Mouse (Mus musculus) natural killer cell, adult 2 months (primary cell): ENCODE results near the gene Vmn2r77.
"Not testable (repeated sequence)": the region's sequence is repeated elsewhere in the genome, so short reads cannot be mapped to it uniquely, and the experiment has no call there.

Source experiments
- DNase-seq, 2 experiments: peaks; one replicate each; pipeline ENCODE4 v3.0.0; 2022; ENCODE audit warnings: low spot score in 2 of 2

The Vmn2r77 gene

GRCm38 (mm10) chr7:86794727-86795126 lies at the start of gene Vmn2r77:
Gene Vmn2r77 (plus strand): TSS chr7:86795027.
- no peak for DNase-seq

- no peak for DNase-seq
Observed at GRCm38 (mm10) chr7:86760751-86761150, 34.1 kb upstream of the Vmn2r77 start.

DNA sequence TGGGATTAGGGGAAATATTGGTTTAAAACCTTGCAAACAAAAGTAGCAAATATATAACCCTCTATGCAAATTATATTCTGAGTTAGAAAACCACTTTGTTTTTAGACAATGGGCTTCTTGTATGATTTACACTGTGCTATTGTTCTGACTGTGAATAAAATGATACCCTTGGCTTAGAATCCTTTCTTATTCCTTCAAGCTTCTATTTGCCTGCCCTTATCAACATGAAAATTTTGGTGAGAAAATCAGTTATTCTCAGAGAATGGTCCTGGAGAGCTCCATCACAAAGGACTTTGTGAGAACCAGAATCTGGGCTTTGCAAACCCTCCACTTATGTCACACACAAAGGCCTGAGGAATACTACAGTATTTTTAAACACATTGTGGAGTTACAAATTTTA lies 30.2 kb upstream of the Vmn2r77 start:
- DNase-seq: no peak

DNA sequence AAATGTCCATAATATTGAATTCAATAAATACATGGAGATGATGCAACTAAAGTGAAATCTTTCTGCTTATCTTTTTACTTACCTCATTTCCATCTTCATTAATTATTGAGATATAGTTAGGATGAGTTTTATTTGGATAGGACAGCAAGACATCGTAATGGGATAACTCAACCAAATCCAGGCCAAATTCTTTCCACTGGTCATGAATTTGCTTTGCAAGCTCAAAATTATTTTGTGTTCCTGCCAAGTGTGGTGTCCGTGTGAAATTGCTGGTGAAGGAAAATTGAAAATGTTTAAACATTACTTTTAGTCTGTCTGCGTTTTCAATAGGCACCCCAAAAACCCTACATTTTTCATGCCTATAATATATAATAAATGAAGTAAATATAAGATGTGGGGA lies 23.2 kb upstream of the Vmn2r77 start:
- no peak for DNase-seq

DNA sequence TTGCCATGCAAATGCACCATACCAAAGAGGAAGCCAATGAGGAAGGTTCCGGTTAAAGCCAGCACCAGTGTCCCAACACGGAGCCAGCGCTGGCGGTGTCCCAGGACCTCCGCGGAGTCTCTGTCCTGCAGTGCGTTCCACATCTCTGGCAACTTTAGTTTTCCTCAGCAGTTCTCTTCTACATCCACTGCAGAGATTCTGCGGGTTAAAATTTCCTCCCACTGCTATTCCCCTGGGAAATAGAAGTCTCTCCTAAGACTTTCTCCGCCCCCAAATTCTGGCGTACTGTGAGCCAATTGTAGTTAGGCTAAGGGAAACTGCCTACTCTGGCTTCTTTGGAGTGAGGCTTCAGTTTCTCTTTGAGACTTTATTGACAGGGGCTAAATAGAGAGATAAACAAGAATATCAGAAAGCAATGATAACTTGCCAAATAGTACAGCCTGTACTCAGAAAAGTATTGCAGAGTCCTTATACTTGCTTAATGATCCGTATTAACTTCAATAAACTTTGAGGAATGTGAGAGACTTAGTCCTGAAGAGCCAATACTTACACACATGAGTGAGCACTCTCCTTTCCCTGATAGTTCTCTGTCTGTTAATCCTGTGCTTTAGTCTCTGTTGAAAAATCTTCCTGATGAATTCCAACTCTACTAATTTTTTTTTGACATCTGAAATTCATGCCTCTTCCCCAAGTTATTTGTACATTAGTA lies 19.1 kb upstream of the Vmn2r77 start, which contains the start of gene Folh1:
Gene Folh1 (minus strand): TSS at position 327 of the 709 bp plus-strand sequence.
- DNase-seq: no peak

GRCm38 (mm10) chr7:86815241-86815640 lies 20.4 kb downstream of the Vmn2r77 start:
- DNase-seq: not testable (repeated sequence)

DNA sequence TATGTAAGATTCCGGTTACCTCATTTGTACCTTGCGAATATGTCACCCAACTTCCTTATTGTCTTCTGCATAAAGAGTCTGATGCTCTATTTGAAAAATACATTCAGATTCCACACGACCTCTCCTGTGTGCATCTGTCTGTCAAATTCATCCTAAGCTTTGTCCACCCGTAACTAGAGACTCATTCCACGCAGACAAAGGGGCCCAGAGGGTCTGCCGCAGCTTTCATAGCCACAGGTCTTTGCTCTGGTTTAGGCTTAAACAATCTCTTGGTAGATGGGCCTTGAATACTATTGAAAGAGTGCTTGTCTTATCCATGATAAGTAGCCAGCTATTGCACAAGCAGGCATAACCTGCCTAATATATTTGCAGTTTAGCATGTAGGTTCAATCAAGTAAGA lies 20.9 kb downstream of the Vmn2r77 start:
- DNase-seq: not testable (repeated sequence)

- DNase-seq: no peak
Observed at GRCm38 (mm10) chr7:86816466-86816865, 21.6 kb downstream of the Vmn2r77 start.
